Mouse (Mus musculus): Measurements from ENCODE around the gene Asb14.

DNA sequence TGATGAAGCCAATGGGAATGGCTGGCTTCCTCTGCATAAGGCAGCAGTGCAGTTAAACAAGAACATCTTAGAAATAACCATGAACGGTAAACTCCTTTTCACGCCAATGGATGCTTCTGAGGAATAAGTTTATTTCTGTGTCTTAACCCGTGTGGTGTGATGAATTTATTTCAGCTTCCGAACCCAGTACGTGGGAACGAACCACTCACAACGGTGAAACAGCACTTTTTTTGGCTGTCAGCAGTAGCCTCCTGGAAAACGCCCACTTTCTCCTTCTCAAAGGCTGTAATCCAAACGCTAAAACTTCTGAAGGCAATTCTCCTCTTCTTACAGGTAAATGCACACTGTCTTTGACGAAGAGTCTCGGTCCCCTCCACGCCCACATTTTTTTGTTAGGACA, 6.5 kb downstream of the Asb14 start:
- TF ChIP-seq POLR2A (IDR thresholded peaks at IDR 0.05; ENCODE audit: extremely low read depth, insufficient read depth, low read length) = no peak
- no peak for TF ChIP-seq CTCF (IDR thresholded peaks at IDR 0.05; ENCODE audit: low read depth, low read length)
